Mouse (Mus musculus) urinary bladder, postnatal 36 days (tissue): Measurements from ENCODE around the gene Wt1.

Source experiments
- DNase-seq, 2 experiments: peaks; one replicate each; pipeline ENCODE4 v3.0.0; 2022; ENCODE audit warnings: low spot score in 2 of 2, mixed read lengths in 1 of 2

Gene Wt1

GRCm38 (mm10) chr2:105126279-105126678, at the start of gene Wt1:
TSS of gene Wt1 (plus strand) at chr2:105126529.
- DNase-seq = peak in 1 of 2 experiments; percentile 71

- DNase-seq = no peak
Measured at GRCm38 (mm10) chr2:105077151-105077550, 49.2 kb upstream of the Wt1 start.

- no peak for DNase-seq
Measured at GRCm38 (mm10) chr2:105082256-105082790, 44.0 kb upstream of the Wt1 start.

- no peak for DNase-seq
Measured at GRCm38 (mm10) chr2:105084035-105084434, 42.3 kb upstream of the Wt1 start.

- no peak for DNase-seq
Measured at GRCm38 (mm10) chr2:105086081-105086480, 40.2 kb upstream of the Wt1 start.

- DNase-seq = no peak
Measured at GRCm38 (mm10) chr2:105088005-105088404, 38.3 kb upstream of the Wt1 start.

GRCm38 (mm10) chr2:105089083-105089482, 37.2 kb upstream of the Wt1 start:
- DNase-seq = no peak

- DNase-seq = no peak
Measured at GRCm38 (mm10) chr2:105089581-105090508, 36.5 kb upstream of the Wt1 start.

- DNase-seq = peak in 1 of 2 experiments; percentile 55
Measured at GRCm38 (mm10) chr2:105090991-105091390, 35.3 kb upstream of the Wt1 start.

- no peak for DNase-seq
Measured at GRCm38 (mm10) chr2:105091718-105092117, 34.6 kb upstream of the Wt1 start, which contains the start of gene Gm11060. TSS of gene Gm11060 (plus strand) at chr2:105092018.

- DNase-seq = peak in 1 of 2 experiments; percentile 6
Measured at GRCm38 (mm10) chr2:105097294-105097953, 28.9 kb upstream of the Wt1 start.

- DNase-seq = no peak
Measured at GRCm38 (mm10) chr2:105099410-105099809, 26.9 kb upstream of the Wt1 start.

GRCm38 (mm10) chr2:105100541-105100940, 25.8 kb upstream of the Wt1 start:
- DNase-seq = no peak

GRCm38 (mm10) chr2:105108703-105109158, 17.6 kb upstream of the Wt1 start:
- DNase-seq = peak in 1 of 2 experiments; percentile 62

- no peak for DNase-seq
Measured at GRCm38 (mm10) chr2:105114074-105114473, 12.3 kb upstream of the Wt1 start.

GRCm38 (mm10) chr2:105117669-105118068, 8.7 kb upstream of the Wt1 start:
- no peak for DNase-seq

GRCm38 (mm10) chr2:105122216-105122615, 4.1 kb upstream of the Wt1 start:
- DNase-seq = no peak

- no peak for DNase-seq
Measured at GRCm38 (mm10) chr2:105122886-105123285, 3.4 kb upstream of the Wt1 start.

- no peak for DNase-seq
Measured at GRCm38 (mm10) chr2:105123431-105123830, 2.9 kb upstream of the Wt1 start.

- DNase-seq = no peak
Measured at GRCm38 (mm10) chr2:105123881-105124280, 2.4 kb upstream of the Wt1 start.

- DNase-seq = no peak
Measured at GRCm38 (mm10) chr2:105124391-105124790, 1.9 kb upstream of the Wt1 start.

- DNase-seq = no peak
Measured at GRCm38 (mm10) chr2:105125205-105125604, 1.1 kb upstream of the Wt1 start.
